Mouse (Mus musculus): ENCODE measurements around the gene Fbxl2.
"Not testable (repeated sequence)": the region's sequence is repeated elsewhere in the genome, so short reads cannot be mapped to it uniquely, and the experiment has no call there.

The Fbxl2 gene

DNA sequence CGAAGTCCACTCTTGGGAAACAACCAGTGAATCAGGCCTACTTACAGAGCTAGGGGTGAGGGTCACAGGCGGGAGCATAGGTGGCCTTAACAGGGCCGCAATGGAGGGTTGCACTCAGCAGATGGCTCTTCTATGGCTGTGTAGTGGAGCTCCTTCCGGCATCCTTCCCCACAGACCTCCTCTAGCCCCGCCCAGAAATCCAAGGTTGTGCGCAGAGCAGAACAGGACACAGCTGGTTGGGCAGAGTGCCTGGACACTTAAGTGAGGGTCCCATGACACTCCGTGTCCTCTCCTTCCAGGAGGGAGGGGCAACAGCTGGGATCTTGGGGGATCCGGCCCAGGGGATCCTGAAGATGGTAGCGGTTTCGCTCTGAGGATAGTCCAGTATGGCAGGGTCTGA is at the start of gene Fbxl2:
Gene Fbxl2, minus strand, starts transcription at position 164 of the 400 bp plus-strand sequence.
- no peak for DNase-seq (ENCODE audit: low spot score in 2 of 2)

DNA sequence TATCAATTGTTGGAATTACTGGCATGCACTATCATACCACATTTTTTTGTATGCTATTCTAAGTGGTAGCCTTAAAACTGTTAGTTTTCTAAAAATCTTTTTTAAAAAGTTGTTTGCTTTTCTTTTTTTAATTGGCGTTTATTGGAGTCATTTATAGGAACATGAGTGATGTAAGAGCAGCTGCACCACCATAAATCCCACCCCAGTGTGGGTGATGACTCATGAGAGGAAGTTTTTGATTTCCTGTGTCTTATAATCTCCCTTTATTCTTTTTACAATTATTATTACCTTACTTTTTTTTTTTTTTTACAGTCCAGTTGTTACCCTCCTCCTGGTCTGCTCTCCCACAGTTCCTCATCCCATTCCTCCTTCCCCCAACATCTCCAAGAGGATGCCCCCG is 48.9 kb upstream of the Fbxl2 start:
- no peak for DNase-seq (ENCODE audit: low spot score in 2 of 2)

DNA sequence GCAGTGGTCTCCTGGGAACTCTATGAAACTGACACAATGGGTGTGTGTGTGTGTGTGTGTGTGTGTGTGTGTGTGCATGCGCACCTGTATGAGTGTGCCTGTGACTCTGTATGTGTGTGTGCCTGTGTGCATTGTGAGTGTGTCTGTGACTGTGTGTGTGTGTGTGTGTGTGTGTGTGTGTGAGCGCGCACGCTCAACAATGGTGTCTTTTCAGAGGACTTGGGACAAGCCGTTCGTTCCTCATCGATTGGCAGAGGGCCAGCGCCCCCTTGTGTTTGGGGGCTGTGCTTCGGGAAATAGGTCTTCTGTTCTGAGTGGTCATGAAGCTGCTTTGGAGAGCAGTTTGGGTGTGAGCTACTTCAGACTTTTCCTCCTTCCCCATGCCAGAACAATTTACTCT is 46.2 kb upstream of the Fbxl2 start:
- not testable (repeated sequence) for DNase-seq (ENCODE audit: low spot score in 2 of 2)

DNA sequence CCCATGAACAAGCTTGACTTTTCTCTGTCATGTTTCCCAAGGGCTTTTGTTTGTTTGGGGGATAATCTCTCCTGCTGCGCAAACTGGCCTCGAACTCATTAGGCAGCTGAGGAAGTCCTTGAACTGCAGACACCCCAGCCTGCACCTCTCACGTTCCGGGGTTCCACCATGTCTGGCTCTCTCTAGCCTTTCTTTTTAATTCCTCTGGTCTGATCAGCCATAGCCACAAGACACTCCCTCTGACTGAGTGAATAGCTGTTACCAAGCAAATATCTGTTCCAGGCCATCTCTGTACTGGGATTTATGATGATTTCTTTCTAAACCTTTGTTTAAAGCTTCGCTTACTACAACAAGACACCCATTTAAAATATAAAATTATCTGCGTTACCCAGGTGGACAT is 42.9 kb upstream of the Fbxl2 start:
- not testable (repeated sequence) for DNase-seq (ENCODE audit: low spot score in 2 of 2)

DNA sequence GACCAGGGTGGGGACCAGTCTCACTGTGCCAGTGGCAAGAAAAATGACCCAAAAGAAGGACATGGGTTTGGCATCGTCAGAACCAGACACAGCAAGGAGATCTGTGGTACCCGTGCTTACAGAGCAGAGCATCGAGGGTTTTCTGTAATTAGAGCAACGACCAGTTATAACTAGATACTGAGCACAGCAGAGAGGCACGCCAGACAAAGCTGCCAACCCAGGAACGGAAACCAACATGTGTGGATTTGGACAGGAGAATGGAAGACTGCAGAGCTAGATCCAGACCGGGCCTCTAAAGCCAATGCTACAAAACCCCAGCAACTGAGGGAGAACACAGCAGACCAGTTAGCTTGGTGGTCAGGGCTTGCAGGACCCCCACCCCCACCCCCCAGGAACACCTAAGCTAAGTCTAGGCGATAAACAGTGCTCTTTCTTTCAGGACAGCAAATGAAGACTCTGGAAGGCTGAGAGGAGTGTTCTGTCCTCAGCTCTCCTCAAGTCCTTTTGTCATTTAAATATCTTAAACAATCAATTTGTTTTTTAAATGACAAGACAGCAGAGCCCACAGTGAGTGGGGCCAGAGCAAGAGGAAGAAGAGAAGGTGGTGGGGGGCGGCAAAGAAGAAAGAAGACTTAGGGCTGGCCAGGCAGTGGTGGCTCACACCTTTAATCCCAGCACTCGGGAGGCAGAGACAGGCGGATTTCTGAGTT is 41.3 kb upstream of the Fbxl2 start:
- no peak for DNase-seq (ENCODE audit: low spot score in 2 of 2)

DNA sequence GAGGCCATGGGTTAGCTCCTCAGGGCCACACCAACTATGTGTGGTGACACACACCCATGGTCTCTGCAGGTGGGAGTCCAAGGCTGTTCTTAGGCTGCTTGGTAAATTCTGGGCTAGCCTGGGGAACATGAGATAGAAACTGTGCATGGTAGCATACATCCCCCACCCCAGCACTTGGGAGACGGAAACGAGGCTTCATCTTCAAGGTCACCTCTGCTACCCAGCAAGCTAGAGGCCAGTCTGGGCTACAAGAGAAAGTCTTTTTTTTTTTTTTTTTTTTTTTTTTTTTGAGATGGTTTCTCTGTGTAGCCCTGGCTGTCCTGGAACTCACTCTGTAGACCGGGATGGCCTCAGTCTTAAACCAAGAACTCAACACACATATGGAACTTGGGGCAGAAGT is 40.4 kb upstream of the Fbxl2 start:
- DNase-seq (ENCODE audit: low spot score in 2 of 2) = no peak

DNA sequence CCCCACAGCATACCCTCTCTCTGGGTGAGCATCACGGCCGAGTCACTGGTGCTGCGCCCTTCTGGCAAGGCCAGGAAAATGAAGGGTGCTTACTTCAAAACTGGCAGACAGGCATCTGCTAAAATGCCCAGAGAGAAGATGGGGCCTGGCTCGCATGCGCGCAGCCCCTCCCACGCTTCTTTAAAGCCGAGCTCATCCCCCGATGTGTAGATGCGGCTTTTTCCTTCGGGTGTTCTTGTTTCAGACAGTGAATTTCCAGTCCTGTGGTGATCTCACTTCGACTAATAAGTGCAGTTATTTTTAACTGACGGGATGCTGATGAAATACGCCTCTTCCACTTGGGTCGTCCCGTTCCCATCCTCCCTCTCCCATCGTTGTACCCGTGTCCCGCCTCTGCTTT is 27.7 kb upstream of the Fbxl2 start:
- no peak for DNase-seq (ENCODE audit: low spot score in 2 of 2)

DNA sequence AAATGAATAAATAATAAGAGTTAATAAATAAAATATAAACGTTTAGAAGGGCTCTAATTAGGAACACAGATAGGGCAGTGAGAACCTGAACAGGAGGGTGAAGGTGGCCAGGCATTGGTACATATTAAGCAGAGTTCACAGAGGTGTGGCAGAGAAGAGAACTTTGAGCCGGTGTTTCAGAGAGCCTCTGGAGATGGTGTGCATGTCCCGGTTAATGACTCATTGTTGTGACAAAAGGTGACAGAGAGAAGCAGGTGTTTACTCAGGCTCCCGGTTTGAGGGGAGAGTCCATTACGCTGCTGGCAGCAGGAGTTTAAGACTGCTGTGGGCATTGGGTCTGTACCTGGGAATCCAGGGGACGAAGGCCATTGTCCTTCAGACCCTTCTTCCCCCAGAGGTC is 23.4 kb upstream of the Fbxl2 start:
- DNase-seq (ENCODE audit: low spot score in 2 of 2) = no peak

DNA sequence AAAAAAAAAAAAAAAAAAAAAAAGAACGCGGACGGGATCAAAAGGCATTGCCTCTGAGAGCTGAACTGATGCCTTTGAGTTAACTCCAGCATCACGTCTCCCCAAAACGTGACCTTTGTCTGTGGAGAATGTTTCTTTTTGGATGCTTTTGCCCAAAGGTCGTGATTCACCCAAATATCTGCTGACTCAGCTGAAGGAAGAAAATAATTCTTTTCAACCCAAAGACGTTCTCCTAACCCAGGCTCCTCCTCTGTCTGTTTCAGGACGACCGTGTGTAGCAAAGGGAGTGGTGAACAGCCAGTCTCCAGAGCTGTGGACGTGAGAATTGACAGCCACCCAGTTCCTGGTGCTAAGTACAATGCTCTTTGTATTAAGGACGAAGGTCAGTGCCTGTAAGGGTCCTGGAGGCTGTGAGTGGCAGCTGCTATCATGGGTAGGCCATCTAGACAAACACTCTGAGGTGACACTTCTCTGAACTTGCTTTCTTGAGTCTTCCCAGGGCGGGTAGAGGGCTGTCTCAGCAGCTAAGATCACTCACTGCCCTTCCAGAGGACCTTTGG is 22.6 kb upstream of the Fbxl2 start:
- DNase-seq (ENCODE audit: low spot score in 2 of 2) = no peak

DNA sequence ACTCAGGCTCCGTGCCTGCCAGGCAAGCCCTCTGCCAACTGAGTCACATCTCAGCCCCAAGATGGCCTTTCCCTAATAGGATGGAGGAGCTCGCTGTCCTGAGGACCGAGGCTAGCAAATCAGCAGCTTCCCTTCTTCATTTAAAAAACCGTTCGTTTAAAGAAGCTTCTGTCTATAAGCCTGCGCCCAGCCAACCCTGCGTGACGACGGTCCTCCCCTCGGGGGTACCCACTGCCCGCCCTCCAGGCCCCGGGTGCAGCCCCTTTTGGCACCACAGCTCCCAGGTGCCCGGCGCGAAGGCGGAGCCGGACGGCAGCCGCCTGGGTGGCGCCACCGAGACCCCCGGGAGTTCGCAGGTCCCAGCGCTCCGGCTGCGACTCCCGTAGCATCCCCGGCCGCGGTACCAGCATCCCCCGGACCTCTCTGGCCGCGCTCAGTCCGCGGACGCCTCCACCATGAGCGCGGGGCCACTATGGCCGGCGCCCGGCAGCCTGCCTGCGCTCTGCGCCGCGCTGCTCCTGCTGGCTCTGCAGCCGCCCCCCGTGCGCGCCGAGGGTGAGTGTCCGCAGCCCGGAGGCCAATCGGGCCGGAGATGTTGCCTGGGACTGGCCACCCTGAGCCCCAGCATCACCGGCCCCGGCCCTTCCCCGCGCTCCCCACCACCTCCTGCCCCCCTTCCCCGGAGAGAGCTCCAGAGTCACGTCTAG is 11.3 kb upstream of the Fbxl2 start, which contains the start of gene Susd5:
Gene Susd5, plus strand, starts transcription at position 51 of the 707 bp plus-strand sequence.
- DNase-seq (ENCODE audit: low spot score in 2 of 2) = no peak

DNA sequence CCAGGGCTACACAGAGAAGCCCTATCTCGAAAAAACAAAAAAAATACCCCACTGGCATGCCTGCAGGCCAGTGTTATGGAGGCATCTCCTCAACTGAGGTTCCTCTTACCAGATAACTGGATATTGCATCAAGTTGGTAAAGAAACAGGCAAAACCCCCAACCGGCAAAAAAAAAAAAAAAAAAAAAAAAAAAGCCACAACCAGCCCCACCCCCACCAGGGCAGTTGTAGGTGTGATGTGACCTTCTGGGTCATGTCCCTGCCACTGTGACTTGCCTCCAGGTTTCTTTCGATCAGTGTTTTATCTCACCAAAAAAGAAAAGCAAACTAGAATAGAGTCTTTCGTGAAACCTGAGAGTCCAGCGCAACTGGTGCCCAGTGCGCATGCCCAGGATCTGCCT is 6.9 kb upstream of the Fbxl2 start:
- DNase-seq (ENCODE audit: low spot score in 2 of 2) = no peak

DNA sequence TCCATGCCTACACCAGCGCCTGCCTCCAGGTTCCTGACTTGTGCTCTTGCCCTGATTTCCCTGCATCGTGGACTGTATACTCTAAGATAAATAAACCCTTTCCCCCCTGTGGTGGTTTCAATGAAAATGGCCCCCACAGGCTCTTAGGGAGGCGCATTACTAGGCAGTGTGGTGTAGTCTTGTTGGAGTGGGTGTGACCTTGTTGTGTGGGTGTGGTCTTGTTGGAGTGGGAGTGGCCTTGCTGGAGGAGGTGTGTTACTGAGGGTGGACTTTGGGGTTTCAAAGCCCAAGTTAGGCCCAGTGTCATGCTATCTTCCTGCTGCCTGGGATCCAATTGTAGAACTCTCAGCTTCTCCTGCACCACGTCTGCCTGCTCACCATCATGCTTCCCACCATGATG is 6.0 kb upstream of the Fbxl2 start:
- DNase-seq (ENCODE audit: low spot score in 2 of 2) = no peak

DNA sequence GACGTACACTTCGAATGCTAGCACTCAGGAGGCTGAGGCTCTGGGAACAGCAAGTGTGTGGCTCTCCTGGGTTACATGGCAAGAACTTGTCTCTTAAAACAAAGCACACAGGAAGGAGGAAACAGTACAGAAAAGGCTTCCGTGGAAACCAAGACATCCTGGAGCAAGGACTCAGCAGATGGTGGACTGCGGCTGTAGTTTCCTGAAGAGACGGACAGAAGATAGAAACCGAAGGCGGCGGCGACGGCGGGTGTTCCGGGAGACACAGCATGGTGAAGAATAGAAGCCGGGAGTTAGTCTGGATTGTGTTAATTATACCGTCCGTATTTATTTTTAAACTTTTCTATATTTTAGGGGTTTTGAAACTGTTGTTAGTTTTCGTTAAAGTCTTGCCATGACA is 4.8 kb upstream of the Fbxl2 start:
- no peak for DNase-seq (ENCODE audit: low spot score in 2 of 2)

DNA sequence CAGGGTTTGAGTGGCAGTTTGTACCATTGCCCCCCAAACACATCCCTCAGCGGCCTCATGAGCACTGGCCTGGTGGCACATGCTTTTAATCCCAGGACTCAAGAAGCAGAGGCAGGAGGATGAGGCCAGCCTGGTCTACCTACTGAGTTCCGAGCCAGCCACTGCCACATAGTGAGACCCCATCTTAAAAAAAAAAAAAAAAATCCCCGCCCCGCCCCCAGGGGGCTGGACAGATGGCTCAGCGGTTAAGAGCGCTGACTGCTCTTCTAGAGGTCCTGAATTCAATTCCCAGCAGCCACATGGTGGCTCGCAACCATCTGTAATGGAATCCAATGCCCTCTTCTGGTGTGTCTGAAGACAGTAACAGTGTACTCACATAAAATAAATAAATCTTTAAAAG is 4.1 kb upstream of the Fbxl2 start:
- DNase-seq (ENCODE audit: low spot score in 2 of 2) = no peak

DNA sequence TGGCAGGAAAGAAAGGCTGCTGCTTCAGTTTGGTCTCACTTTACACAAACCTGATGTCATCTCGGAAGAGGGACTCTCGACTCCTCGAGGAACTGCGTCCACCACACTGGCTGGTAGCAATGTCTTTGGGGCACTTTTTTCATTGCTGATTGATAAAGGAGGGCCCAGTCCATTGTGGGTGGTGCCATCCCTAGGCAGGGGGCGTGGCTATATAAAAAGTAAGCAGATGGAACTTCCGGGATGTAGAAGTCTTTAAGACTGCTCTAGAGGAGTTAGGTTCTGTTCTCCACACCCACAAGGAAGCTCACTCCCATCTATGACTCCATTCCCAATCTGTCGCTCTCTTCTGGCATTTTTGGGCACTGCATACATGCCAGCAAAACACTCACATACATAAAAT is 685 bp upstream of the Fbxl2 start:
- no peak for DNase-seq (ENCODE audit: low spot score in 2 of 2)

DNA sequence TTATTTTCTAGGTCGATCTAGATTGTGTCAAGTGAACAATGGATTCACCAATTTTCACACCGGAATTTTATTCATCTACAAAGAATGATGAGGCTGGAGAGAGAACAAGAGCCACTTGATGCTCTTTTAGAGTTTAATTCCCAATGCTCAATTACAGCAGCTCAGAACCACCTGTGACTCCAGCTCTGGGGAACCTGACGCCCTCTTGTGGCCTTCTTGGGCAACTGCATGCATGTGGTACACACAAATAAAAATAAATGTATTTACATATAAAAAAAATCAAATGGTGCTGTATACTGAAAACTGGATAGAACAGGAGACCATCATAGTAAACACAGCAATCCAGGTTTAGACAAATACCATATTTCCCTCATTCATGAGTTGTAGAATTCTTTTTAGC is 1.5 kb downstream of the Fbxl2 start:
- no peak for DNase-seq (ENCODE audit: low spot score in 2 of 2)

DNA sequence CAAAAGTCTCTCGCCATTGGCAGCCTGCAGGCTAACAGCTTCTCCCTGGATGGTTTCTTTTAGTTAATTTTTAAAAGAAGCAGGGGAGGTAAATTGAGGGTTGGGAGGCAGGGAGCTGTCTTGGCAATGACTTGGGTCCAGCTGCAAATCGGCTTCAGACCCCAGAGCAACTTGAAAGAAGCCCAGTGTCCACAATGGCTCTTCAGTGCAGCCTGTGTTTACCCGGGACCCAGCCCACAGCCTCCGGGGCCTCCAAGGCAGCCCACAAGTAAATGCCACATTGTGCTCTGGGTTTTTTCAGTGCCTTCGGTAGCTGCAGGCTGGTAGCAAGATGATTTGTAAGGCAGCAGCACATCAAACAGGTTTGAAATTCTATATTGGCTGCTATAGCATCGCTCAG is 3.5 kb downstream of the Fbxl2 start:
- DNase-seq (ENCODE audit: low spot score in 2 of 2) = no peak

DNA sequence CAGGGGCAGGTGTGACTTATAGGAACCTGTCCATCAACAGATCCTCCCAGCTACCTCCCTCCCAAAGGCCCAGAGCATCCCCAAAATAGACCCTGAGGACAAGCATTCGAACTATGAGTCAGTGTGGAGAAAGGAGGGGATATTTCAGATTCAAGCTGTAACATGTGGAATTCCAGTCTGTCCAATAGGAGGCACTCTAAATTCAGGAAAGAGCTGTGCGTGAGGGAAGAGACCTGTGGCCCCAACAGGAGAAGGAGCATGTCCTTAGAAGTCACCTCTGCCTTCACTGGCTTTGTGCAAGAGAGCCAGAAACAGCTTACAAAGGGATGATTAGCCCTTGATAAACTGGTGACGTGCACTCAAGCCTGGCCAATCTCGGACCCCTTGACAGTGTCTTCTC is 5.0 kb downstream of the Fbxl2 start:
- DNase-seq (ENCODE audit: low spot score in 2 of 2) = no peak

DNA sequence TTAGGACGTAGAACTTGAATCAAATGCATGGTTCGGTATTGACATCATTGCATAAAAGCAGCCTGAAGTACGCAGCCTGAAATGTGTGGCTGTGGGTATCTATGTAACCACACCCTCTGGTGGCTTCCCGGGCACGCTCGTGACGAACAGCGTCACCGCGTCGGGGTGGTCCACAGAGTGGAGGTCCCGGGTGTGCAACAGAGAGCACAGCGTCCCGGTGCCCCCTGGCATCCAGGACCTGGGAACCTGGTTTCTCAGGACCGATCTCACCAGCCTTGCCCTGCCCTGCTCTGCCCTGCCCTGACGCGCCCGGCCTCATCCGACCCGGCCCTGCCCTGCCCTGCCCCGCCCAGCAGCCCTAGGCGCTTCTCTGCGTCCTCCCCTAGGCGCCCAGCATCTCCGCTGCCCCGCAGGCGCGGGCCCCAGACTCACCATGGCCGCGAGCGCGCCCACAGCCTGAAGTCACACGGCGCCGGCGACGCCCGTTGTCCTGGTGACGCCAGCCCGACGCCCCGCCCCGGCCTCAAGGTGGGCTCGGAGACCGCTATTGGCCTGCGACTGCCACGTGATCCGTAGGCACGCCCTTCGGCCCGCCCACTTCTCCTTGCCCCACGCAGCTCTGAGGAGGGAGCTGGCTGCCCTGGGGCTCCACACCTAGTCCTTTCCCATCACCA is 19.6 kb downstream of the Fbxl2 start:
- peak in 1 of 2 experiments; percentile 20 for DNase-seq (ENCODE audit: low spot score in 2 of 2)

DNA sequence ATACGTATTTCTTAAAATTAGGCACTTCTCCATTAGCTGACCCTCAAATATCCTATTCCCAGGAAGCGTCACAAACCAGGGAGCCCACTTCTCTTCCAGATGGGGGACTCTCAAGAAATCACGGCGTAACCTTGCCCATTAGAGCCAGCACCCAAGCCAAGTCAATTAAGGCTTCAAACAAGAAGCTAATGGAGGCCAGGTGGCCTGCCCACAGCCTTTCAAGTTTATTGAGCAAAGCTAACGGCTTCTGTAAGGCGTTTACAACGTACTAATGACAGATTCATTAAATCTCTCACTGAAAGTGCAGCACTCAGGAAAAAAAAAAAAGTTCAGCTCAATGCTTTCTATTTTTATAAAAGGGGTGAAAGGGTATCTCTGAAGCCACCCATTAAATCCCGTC is 20.1 kb downstream of the Fbxl2 start:
- DNase-seq (ENCODE audit: low spot score in 2 of 2) = no peak

DNA sequence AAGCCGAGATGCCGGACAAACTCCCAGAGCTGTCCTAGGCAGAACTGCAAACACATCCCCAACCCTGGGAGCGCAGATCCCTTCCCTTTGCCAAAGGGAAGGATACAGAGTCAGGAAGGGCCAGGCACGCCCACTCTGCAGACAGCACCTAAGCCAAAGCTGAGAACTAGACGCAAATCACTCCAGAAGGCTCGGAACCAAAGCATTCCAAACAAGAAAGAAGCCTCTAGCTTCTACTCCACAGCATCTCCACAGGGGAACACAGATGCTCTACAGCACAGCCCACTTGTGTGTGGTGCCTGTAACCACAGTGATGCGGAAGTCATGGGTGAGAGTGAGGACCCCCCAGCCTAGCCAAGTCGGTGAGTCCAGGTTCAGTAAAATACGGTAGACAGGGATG is 20.8 kb downstream of the Fbxl2 start:
- no peak for DNase-seq (ENCODE audit: low spot score in 2 of 2)

DNA sequence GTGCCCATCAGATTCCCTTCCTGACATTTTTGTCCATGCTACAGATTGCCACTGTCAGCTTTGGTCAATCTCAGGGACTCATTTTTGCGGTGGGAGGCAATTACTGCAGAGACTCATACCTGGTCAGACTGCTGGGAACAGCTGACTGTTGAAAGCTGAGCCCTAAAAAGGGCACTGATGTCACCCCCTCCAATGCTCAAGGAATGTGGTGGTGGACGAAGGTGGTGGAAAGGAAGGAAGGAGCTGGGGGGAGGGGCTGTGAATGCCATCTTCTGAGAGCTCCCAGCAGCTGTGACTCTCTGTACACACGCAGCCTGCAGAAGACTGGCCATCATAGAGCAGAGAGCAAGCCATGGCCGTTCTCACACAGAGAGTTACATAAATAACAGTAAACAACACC is 23.9 kb downstream of the Fbxl2 start:
- DNase-seq (ENCODE audit: low spot score in 2 of 2) = no peak
